Mouse (Mus musculus) embryonic facial prominence, embryonic 10.5 days (tissue): ENCODE results near the gene Dhcr7. TPM values are rescaled to one million over a fixed set of nuclear protein-coding genes. Genes with fewer than 3 reads are reported as not detected.

Experiments used
- DNase-seq: peaks from one replicate; pipeline ENCODE4 v3.0.0-alpha.2; 2017; ENCODE audit warnings: low spot score
- H3K27ac ChIP-seq: fragments of 300-500 bp; sonication (generic); replicated peaks from 2 replicates; pipeline ENCODE4 v1.5.1; 2016; ENCODE audit warnings: mild to moderate bottlenecking
- H3K27me3 ChIP-seq: fragments of 300-500 bp; sonication (generic); replicated peaks from 2 replicates; pipeline ENCODE4 v1.6.1; 2016; ENCODE audit warnings: low read depth, mild to moderate bottlenecking; ENCODE audit not compliant: poor library complexity, severe bottlenecking
- H3K36me3 ChIP-seq: fragments of 300-500 bp; sonication (generic); replicated peaks from 2 replicates; pipeline ENCODE4 v1.6.1; 2016; ENCODE audit warnings: mild to moderate bottlenecking, moderate library complexity
- H3K4me1 ChIP-seq: fragments of 300-500 bp; sonication (generic); 2 replicates; pipeline ENCODE4 v1.6.1; 2016
- H3K4me3 ChIP-seq: fragments of 300-500 bp; sonication (generic); 2 replicates; pipeline ENCODE4 v1.5.1; 2016; ENCODE audit warnings: mild to moderate bottlenecking, moderate library complexity
- H3K9me3 ChIP-seq: fragments of 300-500 bp; sonication (generic); 2 replicates; pipeline ENCODE4 v1.6.1; 2016; ENCODE audit warnings: mild to moderate bottlenecking
- WGBS: fragments of 180-500 bp; shearing (Covaris S2); methylation state at CpG from one replicate; pipeline ENCODE4 v1.1.7; 2016; 5-methylcytosine and 5-hydroxymethylcytosine counted together
- polyA plus RNA-seq: library from polyadenylated mRNA; unstranded; fragments of >200 nt; fragmentation: Nextera tagmentation; extraction: Ambion mirVana; gene quantifications from 2 replicates; pipeline ENCODE4 v1.2.1, GENCODE M21; 2016

Dhcr7 gene
- polyA plus RNA-seq, 1 experiment from 2014 or later, result 68.3 TPM

- DNase-seq, result no peak
- peaks cover 85% of the 10 kb centered on the region for H3K36me3 ChIP-seq
- H3K4me3 ChIP-seq, result no peak overlapping the region
- H3K27me3 ChIP-seq, result no peaks in the 10 kb centered on the region
- 88% methylated on average over 3 of the region's 3 CpGs for WGBS
- no peaks in the 10 kb centered on the region for H3K9me3 ChIP-seq
- H3K27ac ChIP-seq, result no peak overlapping the region
- 0 out of 2 replicates have a peak, but pooled peaks cover 7% of the 10 kb centered on the region for H3K4me1 ChIP-seq
These were observed 14.9 kb downstream of the Dhcr7 start for GRCm38 (mm10) chr7:143837705-143838358.

- Histone ChIP-seq H3K36me3 (peaks cover 97% of the 10 kb centered on the region), H3K4me3 (no peak overlapping the region), H3K27ac (no peak overlapping the region), H3K4me1 (0 out of 2 replicates have a peak, but pooled peaks cover 2% of the 10 kb centered on the region), H3K9me3 (no peaks in the 10 kb centered on the region), H3K27me3 (no peaks in the 10 kb centered on the region)
- DNase-seq, result no peak
- 90% methylated on average over 5 of the region's 5 CpGs for WGBS
These were observed 17.2 kb downstream of the Dhcr7 start for GRCm38 (mm10) chr7:143840121-143840520.

GRCm38 (mm10) chr7:143841301-143841700 is 18.4 kb downstream of the Dhcr7 start:
- WGBS, result 95% methylated on average over 8 of the region's 8 CpGs
- no peaks in the 10 kb centered on the region for H3K27me3 ChIP-seq
- H3K36me3 ChIP-seq, result peaks cover 100% of the 10 kb centered on the region
- H3K27ac ChIP-seq, result no peak overlapping the region
- no peaks in the 10 kb centered on the region for H3K9me3 ChIP-seq
- DNase-seq, result no peak
- H3K4me3 ChIP-seq, result no peak overlapping the region
- H3K4me1 ChIP-seq, result no peaks in the 10 kb centered on the region

- no peaks in the 10 kb centered on the region for H3K4me1 ChIP-seq
- 89% methylated on average over 5 of the region's 5 CpGs for whole genome bisulfite sequencing
- H3K36me3 ChIP-seq, result peaks cover 59% of the 10 kb centered on the region
- no peak overlapping the region for H3K27ac ChIP-seq
- H3K4me3 ChIP-seq, result no peak overlapping the region
- DNase-seq, result no peak
- no peaks in the 10 kb centered on the region for H3K27me3 ChIP-seq
- H3K9me3 ChIP-seq, result no peaks in the 10 kb centered on the region
These were observed 25.3 kb downstream of the Dhcr7 start for GRCm38 (mm10) chr7:143848127-143848767.

GRCm38 (mm10) chr7:143848768-143849482 is 26.0 kb downstream of the Dhcr7 start:
- Histone ChIP-seq H3K27ac (no peak overlapping the region), H3K9me3 (no peaks in the 10 kb centered on the region), H3K4me3 (no peak overlapping the region), H3K4me1 (no peaks in the 10 kb centered on the region), H3K36me3 (peaks cover 53% of the 10 kb centered on the region), H3K27me3 (no peaks in the 10 kb centered on the region)
- DNase-seq, result no peak
- WGBS, result 86% methylated on average over 7 of the region's 8 CpGs

GRCm38 (mm10) chr7:143866538-143866937 is 43.6 kb downstream of the Dhcr7 start, which contains the start of gene Gm498:
Gm498 (plus strand) TSS chr7:143866838.
- Histone ChIP-seq H3K9me3 (no peaks in the 10 kb centered on the region), H3K36me3 (no peaks in the 10 kb centered on the region), H3K27ac (no peak within 1 kb of the TSS), H3K4me3 (no peak within 1 kb of the TSS), H3K27me3 (no peaks in the 10 kb centered on the region), H3K4me1 (no peaks in the 10 kb centered on the region)
- DNase-seq, result no peak
- 83% methylated on average over 2 of the region's 2 CpGs for WGBS

- Histone ChIP-seq H3K4me3 (no peak overlapping the region), H3K36me3 (no peaks in the 10 kb centered on the region), H3K9me3 (peaks cover 6% of the 10 kb centered on the region; the same call in 1 of the 2 replicates), H3K4me1 (no peaks in the 10 kb centered on the region), H3K27ac (no peak overlapping the region), H3K27me3 (no peaks in the 10 kb centered on the region)
- 88% methylated on average over 4 of the region's 4 CpGs for WGBS
- DNase-seq, result no peak
These were observed 45.9 kb downstream of the Dhcr7 start for GRCm38 (mm10) chr7:143868874-143869273.

GRCm38 (mm10) chr7:143883717-143884116 is 60.8 kb downstream of the Dhcr7 start:
- Histone ChIP-seq H3K4me1 (0 out of 2 replicates have a peak, but pooled peaks cover 8% of the 10 kb centered on the region), H3K4me3 (no peak overlapping the region), H3K36me3 (no peaks in the 10 kb centered on the region), H3K27me3 (no peaks in the 10 kb centered on the region), H3K9me3 (no peaks in the 10 kb centered on the region), H3K27ac (no peak overlapping the region)
- DNase-seq, result no peak
- WGBS, result 74% methylated on average over 6 of the region's 6 CpGs

- Histone ChIP-seq H3K4me3 (no peak overlapping the region), H3K36me3 (no peaks in the 10 kb centered on the region), H3K27ac (no peak overlapping the region), H3K4me1 (no peaks in the 10 kb centered on the region), H3K27me3 (no peaks in the 10 kb centered on the region), H3K9me3 (no peaks in the 10 kb centered on the region)
- WGBS, result 74% methylated on average over 2 of the region's 2 CpGs
- DNase-seq, result no peak
These were observed 68.2 kb downstream of the Dhcr7 start for GRCm38 (mm10) chr7:143891146-143891545.

GRCm38 (mm10) chr7:143892361-143892760 is 69.4 kb downstream of the Dhcr7 start:
- WGBS, result 69% methylated on average over 2 of the region's 2 CpGs
- no peak overlapping the region for H3K4me3 ChIP-seq
- no peaks in the 10 kb centered on the region for H3K4me1 ChIP-seq
- H3K27ac ChIP-seq, result no peak overlapping the region
- H3K9me3 ChIP-seq, result no peaks in the 10 kb centered on the region
- no peak for DNase-seq
- H3K36me3 ChIP-seq, result no peaks in the 10 kb centered on the region
- no peaks in the 10 kb centered on the region for H3K27me3 ChIP-seq
